Mouse (Mus musculus) brain, embryonic 14.5 days (tissue): Measurements from ENCODE around the gene Oas1h.

Experiments
- CTCF ChIP-seq: fragments of 200-500 bp; IDR thresholded peaks from 2 replicates; pipeline ENCODE4 v1.5.1; 2012; ENCODE audit warnings: inconsistent platforms, mild to moderate bottlenecking, moderate library complexity, borderline replicate concordance; ENCODE audit not compliant: insufficient read depth, insufficient read length; ENCODE audit errors: extremely low read depth
- POLR2A ChIP-seq: fragments of 200-500 bp; IDR thresholded peaks from 2 replicates; pipeline ENCODE4 v1.6.1; 2012; ENCODE audit warnings: mild to moderate bottlenecking, inconsistent platforms, borderline replicate concordance; ENCODE audit not compliant: poor library complexity, insufficient read depth, insufficient read length, severe bottlenecking; ENCODE audit errors: extremely low read depth

GRCm38 (mm10) chr5:120870081-120870480 is 8.9 kb downstream of the Oas1h start:
- TF ChIP-seq CTCF, result no peak
- TF ChIP-seq POLR2A, result no peak
